Mouse (Mus musculus): ENCODE results near the gene Hspa8.
"Not testable (repeated sequence)": the region's sequence is repeated elsewhere in the genome, so short reads cannot be mapped to it uniquely, and the experiment has no call there.

The Hspa8 gene

DNA sequence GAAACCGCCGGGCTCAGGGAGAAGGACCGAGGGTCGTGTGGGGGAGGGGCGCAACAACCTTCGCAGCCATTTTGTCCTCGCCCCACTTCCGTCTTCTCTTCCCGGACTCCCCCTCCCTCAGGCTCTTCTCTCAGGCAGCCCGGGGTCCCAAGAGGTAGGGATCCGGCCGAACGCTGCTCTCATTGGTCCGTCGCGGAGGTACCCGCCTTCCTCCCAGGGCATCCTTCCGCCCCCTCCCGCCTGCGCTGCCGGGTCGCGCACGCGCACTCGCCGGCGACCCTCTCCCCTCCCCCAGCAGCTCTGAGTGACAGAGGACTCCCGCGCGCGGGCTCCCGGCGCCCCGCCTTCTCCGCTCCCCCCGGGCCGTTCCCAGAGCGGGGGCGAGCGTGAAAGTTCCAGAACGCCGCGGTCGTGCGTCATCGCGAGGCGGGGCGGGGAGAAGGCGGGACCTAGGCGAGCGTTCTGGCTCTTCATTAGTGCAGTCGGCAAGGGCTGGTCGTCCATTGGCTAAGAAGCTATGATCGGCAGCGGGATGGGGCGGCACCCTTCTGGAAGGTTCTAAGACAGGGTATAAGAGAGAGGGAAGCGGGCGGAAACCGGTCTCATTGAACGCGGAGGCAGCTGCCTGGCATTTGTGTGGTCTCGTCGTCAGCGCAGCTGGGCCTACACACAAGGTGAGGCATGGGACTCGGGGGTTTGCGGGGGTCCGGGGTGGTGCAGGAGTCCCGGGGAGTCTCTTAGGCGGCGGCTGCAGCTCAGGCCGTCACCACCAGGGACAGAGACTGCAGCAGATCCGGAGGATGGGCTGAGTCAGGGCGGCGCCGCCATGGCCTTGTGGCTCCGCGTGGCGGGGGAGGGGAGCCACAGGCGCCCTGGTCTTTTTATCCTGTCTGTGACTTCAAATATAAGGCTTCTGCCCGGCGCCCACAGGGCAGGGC, at the start of gene Hspa8:
Gene Hspa8, plus strand, starts transcription at position 310 of the 938 bp plus-strand sequence.
- peak; percentile 96 for DNase-seq (ENCODE audit: low spot score)

DNA sequence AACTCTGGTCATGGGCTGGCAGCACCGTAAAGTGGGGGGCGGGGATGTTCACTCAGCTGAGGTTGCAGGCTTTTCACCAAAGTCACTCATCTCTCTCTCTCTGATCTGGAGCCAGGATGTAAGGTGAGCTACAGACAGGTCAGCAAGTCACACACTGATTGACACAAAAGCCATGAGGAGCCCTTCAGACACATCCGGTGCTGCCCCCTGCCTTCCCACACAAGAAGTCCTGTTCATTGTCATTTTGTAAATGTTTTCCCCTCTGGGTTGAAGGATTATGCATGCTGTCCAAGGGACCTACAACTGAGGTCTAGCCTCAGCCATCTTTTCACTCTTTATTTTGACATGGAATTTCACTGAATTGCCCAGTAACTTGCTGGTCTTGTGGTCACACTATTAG, 49.0 kb upstream of the Hspa8 start:
- DNase-seq (ENCODE audit: low spot score), result no peak

DNA sequence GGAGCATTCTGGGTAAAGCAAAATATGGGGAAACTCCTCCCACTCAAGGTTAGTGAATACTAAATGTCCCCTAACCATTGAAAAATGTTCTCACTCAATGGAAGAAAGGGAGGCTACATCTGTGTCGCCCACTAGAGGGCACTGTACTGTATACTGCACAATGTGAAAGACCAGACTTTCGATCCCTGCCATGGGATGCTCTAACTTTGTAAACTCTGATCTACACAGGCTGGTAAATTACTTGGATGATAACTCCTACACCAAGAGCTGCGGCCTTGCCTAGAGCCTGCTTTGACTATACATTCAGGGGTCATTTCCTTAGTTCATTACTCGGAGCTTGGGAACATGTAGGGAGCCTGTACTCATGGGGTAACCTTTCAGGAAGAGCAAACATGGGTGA, 44.4 kb upstream of the Hspa8 start:
- DNase-seq (ENCODE audit: low spot score), result no peak

DNA sequence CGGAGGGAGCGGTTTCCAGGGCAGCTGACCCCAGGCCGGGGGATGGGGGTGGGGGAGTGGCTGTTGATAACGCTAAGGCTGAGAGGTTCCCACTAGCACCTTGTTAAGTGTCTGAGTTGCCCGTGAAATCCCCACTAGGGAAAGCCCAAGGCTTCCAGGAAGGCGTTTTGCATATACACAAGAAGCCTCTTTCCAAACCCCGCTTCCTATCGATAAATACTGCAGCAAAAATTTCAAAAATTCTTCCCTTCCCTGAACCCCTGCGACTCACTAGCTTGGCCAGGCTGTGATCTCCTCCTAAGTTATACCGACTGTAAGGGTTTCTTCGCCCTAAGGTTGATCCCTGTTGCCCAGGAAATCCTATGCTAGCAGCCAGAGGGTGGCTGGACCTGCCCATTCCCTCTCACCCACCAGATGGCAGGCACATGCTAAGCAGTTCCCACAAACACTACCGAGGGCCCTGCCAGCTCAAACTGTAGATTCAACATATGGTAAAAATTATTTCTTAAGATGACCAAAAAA, 43.6 kb upstream of the Hspa8 start:
- DNase-seq (ENCODE audit: low spot score), result no peak

DNA sequence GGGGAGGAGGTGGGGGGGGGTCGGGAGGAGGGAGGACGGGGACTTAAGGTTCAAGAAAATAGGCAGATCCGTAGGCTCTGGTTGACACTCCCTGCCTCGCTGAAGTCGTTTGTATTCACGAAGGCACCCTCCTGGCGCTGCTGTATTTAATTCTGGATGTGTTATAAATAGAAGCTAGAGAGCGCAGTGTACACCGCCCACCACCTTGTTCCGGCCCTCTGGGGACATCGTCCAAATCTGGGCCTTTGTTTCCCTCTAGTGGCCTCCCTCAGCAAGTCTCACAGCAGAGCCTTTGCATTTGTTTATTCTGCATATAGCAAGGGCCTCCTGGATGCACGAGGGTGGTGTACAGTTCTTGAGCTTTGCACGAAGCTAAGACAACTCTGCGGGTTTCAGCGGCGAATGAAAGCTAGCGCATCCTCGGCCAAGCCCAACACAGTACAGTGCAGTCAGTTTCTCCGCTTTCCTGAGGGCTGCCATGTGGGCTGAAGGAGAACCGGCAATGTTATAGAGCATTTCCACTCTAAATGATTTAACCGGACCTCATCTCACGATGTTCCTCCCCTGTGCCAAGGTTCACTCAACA, 43.0 kb upstream of the Hspa8 start:
- peak; percentile 31 for DNase-seq (ENCODE audit: low spot score)

DNA sequence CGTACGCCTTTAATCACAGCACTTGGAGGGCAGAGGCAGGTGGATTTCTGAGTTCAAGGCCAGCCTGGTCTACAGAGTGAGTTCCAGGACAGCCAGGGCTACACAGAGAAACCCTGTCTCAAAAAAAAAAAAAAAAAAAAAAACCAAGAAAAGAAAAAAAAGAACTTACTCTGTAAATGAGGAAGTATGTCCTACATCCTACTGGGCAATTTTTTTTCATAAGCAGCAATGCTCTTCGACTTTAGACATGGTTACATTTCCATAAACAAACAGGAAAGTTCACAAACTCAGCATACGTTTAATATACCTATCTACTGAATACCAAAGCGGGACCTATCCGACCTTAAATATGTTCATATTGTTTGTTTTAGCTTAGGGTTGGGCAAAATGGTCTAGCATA, 38.4 kb upstream of the Hspa8 start:
- DNase-seq (ENCODE audit: low spot score), result no peak

DNA sequence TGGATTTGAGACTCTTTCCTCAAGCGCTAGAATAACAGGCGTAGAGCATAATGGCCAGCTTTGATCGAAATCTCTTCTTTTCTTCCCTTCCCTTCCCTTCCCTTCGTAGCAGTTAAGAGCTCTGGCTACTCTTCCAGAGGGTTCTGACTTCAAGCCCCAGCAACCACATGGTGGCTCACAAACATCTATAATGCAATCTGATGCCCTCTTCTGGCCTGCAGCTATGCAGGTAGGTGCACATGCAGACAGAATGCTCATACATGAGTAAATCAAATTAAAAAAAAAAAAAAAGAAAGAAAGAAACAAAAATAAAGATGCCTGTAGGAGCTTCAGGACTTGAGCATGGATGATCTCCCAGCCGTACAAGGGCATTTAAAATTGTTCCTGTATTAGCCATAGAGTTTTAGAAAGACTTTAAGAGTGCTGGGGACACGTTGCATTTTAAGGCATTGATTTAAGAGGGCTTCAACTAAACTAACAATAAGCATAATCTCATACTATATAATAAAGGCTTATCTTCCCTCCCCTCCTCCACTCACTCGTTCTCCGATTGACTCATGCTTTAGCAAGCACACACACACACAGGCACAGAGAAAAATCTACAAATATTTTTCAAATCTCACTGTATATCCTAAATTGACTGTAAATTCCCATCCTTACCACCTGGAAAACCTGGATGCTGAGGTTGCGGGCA, 35.8 kb upstream of the Hspa8 start:
- no peak for DNase-seq (ENCODE audit: low spot score)

DNA sequence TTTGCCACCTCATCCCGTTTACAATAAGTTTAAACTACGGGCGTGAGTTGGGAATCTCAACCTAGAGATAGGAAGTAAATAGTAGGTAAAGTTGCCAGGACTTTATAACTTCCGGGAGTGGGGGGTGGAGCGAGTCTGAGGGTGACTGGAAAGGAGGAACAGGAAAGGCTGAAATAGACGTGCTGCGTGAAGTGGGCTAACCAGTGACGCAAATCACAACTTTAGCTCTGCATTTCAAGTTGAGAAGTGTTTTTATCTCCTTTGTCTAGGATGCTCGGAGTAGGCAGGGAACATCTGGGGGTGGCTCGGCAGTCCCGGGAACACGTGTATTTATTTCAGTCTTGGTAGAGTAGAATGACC, 35.2 kb upstream of the Hspa8 start:
- no peak for DNase-seq (ENCODE audit: low spot score)

DNA sequence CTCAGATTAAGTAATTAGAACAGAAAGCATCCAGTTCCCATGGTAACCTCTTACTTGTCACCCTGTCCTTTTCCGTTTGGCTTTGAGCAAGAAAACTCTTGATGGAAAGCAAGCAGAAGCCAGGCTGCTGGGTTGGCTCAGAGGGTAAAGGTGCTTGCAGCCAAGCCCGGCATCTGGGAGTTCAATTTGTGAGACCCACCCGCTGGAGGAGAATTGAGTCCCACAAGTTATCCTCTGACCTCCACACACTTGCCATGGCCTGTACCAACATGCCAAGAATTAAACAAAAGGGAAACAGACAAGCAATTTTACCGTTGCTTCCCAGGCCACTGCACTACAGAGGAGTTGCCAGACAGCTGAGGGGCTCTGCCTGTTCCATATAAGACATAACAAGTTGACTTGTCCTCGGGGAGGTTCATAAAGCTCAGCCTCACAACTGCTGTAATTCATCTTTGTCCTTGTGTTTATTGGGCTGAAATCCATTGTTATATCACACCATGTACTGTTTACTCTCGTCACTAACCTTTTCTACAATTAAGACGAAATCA, 34.7 kb upstream of the Hspa8 start:
- no peak for DNase-seq (ENCODE audit: low spot score)

DNA sequence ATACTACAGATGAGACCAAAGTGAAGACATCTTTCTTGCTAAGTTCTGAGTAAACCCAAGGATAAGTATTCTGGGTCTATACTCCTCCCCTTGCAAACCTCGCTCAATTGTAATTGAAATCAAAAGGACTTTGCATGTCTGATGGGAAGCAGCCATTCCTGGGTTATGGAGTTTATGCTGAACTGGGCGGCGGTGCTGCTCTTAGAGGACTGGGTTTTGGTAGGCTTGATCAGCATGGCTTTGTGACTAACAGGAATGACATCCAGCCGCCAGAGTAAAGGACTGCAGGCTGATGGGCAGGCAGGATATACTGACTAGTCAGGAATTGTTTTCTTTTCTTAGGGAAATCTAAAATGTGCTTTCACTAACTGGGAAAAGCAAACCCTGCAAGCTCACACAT, 32.8 kb upstream of the Hspa8 start:
- DNase-seq (ENCODE audit: low spot score), result no peak

DNA sequence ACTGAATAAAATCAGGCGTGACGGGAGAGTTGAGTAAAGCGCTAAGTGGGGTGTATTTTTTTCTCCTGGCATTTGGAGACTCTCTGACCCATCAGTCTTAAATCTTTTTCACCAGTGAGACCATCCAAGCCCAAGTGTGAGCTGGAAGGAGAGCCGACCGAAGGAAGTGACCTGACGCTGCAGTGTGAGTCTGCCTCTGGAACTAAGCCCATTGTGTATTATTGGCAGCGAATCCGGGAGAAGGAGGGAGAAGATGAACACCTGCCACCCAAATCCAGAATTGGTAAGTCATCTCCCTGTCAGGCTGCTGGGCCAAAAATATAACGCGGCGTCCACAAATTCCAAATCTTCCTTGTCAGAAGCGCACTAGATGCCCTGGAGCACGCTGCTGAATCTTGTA, 28.5 kb upstream of the Hspa8 start:
- DNase-seq (ENCODE audit: low spot score), result no peak

DNA sequence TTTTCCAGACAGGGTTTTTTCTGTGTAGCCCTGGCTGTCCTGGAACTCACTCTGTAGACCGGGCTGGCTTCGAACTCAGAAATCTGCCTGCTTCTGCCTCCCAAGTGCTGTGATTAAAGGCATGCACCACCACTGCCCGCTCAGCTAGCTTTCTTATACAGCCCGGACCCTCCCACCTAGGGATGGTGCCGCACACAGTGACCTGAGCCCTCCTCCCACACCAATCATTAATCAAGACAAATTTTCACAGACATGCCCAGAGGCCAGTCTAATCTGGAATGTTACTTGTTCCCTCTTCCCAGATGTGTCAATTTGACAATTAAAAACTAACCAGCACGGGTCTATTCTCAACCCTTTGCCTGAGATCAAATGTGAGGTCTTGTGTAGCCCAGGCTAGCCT, 27.6 kb upstream of the Hspa8 start:
- DNase-seq (ENCODE audit: low spot score), result not testable (repeated sequence)

DNA sequence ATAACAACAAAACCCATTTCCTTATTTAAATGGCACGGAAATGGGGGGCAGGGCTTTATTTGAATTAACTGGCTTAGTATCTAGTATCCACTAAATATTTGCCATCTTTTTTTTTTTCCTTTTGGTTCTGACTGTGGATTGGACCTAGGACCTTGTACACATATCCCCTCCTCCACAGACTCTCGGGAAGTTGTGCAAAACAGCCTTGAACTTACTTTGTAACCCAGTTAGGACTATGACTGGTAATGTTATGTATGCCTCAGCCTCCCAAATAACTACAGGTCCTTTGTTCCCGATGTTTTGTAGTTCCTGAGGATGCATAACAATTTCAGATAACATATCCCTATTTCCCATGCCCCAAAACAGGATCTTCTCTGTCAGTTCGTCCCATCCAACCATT, 26.9 kb upstream of the Hspa8 start:
- no peak for DNase-seq (ENCODE audit: low spot score)

DNA sequence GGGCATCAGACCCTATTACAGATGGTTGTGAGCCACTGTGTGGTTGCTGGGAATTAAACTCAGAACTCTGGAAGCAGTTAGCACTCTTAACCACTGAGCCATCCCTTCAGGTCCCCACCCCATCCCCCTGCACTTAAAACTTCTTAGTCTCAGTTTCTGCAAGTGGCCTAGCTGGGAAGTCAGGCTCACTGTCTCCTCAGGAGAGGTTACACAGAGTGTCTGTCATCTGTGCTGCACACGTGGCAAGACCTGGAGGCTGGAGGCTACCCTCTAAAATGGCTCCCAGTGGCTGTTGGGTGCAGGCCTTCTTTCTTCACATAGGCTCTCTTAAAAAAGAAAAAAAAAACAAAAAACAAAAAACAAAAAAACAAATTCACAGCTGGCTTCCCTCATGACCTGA, 24.7 kb upstream of the Hspa8 start:
- DNase-seq (ENCODE audit: low spot score), result no peak

DNA sequence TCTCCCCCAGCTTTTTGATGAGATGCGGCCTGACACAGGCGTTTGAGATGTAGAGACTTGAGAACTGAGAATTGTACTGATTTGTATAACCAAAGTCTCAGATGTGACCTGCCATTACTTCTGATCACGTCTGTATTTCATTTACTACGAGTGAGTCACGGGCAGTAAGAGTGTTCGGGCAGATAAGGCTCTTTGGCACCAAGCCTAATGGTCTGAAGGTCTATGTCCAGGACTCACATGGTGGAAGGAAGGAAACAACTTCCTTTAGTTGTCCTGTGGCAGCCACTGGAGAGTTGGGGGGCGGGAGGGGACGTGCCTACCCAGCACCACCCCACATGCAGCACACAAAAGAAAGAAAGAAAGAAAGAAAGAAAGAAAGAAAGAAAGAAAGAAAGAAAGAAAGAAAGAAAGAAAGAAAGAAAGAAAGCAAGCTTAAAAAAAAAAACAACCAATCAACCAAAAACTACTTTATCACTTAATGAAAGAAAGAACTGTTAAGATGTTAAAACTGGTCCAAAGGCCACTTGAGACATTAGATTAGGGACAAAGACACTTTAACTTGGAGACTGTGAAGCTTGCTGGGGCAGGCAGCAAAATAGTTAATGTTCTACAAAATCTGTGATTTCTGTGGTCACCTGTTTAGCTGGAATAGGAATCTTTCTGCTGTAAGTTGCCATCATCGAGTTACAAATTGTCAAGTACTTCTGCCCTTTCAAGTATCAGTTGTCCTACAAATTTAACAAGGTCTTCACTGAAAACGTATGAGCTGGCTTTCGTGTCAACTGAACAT, 24.1 kb upstream of the Hspa8 start:
- DNase-seq (ENCODE audit: low spot score), result no peak

DNA sequence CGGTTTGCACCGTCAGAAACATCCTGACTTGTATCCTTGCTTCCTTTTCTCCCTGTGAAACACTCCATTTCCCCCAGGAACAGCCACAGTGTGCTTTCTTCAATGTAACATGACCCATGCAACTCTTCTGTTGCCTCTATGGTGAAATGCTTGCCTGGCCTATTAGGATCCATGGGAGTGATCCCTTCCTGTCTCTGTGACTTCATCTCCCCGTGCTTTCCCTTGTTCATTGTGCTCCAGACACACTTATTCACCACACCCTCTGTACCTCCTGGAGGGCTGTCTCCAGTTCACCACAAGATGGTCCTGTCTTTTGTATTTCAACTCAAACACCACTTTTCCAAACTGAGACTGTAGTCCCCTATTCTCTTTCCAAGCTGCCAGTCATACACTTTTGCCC, 20.7 kb upstream of the Hspa8 start:
- DNase-seq (ENCODE audit: low spot score), result no peak

DNA sequence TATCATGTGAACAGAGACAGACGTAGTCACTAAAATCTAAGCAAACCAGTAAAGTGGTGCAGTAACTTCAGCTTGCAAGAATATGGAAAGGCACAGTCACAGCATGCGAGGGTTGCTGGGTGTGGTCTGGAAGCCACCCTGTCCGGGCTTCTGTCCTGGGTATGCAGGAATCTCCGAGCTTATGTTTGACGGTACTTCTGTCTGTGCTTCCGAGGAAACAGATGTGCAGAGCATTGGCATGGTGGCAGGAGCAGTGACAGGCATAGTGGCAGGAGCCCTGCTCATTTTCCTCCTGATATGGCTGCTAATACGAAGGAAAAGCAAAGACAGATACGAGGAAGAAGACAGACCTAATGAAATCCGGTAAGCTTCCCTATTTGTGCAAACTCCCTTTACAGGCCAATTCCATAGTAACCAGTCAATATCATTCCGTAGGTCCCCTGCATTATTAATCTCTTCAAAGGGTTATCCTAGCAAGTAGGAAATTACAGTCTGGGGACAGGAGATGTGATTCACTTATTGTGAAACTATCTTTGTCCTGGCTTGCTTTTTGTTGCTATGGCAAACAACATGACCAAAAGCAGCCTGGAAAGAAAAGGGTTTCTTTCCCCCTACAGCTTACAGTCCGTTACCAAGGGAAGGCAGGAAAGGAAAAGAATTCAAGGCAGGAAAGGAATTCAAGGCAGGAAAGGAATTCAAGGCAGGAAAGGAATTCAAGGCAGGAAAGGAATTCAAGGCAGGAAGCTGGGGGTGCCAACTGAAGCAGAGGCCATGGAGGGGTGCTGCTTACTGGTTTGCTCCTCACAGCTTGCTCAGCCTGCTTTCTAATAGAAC, 19.7 kb upstream of the Hspa8 start:
- no peak for DNase-seq (ENCODE audit: low spot score)

DNA sequence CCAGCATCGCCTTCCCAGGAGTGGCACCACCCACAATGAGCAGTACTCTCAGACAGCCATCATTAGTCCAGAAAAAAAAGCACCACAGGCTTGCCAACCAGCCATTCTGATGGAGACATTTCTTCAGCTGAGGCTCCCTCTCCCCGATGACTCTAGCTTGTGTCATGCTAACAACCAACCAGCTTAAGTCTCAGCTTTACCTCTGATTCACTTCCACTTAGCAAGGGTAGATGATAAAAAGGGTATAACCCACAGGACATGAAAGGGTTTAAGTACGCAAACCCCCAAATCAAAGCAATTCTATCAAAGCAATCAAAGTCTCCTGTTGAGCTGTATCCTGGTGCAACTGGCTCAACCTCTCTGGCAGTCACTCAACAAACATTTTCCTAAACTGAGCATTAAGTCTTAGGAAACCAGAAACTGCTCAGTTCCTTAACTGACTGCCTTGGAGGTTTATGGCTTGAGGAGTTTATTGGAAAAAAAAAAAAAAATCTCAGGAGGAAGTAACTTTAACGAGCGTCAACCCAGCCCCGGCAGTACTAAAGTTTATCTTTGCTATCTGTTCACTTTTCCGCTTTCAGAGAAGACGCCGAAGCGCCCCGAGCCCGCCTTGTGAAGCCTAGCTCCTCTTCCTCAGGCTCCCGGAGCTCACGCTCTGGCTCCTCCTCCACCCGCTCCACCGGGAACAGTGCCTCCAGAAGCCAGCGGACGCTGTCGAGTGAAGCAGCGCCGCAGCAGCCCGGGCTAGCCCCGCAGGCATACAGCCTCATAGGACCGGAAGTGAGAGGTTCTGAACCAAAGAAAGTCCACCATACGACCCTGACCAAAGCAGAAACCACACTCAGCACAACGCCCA, 18.8 kb upstream of the Hspa8 start:
- no peak for DNase-seq (ENCODE audit: low spot score)

DNA sequence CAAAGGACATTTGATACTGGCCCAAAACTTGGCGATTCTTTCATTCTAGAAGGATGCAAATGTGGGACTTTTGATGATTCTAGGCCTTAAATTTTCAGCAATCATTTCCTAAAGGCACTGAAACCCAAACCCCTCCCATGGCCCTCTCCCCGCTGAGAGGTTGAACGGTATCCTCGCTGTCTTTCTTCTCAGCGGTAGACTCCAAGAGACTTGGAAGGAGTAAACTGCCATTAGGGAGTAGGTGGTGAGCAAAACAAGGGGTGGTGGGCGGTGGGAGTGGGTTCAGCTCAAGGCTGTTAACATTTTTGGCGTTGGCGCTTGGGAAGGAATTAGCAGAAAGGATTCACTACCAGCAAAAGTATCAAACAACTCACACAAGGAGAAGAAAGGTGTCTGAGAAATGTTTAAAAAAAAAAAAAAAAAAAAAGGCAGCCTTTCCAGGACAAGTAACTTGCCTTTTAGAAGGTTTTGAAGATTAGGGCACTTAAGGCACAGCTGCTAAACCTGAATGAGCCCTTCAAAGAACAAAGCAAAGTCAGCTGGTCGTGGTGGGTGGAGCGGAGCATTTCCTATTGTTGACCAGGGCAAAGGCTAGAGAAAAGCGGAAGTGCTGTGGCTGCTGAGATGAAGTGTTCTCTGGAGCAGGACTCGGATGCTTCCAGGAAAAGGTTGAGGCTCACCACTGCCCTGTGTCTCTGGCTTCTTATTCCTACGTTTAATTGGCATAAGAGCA, 17.0 kb upstream of the Hspa8 start:
- no peak for DNase-seq (ENCODE audit: low spot score)

Measured in ovary, postnatal 10 days (tissue).